Mouse (Mus musculus): ENCODE results near the gene Atf6b.

GRCm38 (mm10) chr17:34615871-34616270, 31.1 kb upstream of the Atf6b start, which contains the start of gene Egfl8:
- no peak for TF ChIP-seq CTCF (IDR thresholded peaks at IDR 0.05; ENCODE audit: low read depth)
- TF ChIP-seq EP300 (IDR thresholded peaks at IDR 0.05; ENCODE audit: low read depth), result no peak

Data from liver, embryonic 14.5 days (tissue).